Mouse (Mus musculus): ENCODE results near the gene Oxgr1. TPM values are rescaled to one million over a fixed set of nuclear protein-coding genes. Genes with fewer than 3 reads are reported as not detected.

The Oxgr1 gene
- total RNA-seq, 2 experiments from 2014 or later, result not detected

DNA sequence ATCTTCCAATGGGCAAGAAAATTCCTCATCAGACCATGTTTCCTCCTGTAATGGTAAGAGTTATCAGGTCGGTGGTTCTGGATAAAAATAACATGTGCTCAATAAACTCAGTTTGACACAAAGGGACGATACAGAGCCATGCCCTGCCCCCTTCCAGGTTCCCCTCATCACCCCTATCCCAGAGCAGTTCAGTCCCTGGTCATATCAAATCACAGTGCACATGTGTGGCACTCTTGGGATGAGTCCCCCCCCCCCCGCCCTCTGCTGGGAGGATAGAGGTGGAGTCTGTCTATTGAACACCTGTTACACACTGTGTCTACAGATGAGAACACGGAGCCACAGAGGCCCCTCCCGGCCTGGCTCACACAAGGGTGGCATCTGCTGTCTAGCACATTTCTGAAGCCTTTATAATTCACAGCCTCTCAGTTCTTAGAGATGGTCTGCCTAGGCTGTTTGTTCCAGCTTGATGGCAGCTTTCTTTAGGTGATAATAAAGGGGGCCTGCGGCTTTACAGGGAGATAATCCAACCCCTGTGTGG, 61.5 kb downstream of the Oxgr1 start:
- DNase-seq, result no peak

Other genes starting within 250 kb of the Oxgr1 start
- 100 to 1,000 TPM; 216 to 226 TPM for gene Mbnl2, start 233.2 kb upstream of the Oxgr1 start, total RNA-seq (2021)

All from adrenal gland, postnatal 36 days (tissue).